Mouse (Mus musculus) heart, postnatal 0 days (tissue): ENCODE measurements around the gene Pank2. TPM values are rescaled to one million over a fixed set of nuclear protein-coding genes. Genes with fewer than 3 reads are reported as not detected.
"Not testable (repeated sequence)": the region's sequence is repeated elsewhere in the genome, so short reads cannot be mapped to it uniquely, and the experiment has no call there.

Source experiments
- ATAC-seq: fragments of 200-750 bp; cut with Nextera tagmentation; 2 replicates; pipeline ENCODE4 v1.8.0; 2017; ENCODE audit warnings: low read depth, moderate number of reproducible peaks, moderate library complexity; ENCODE audit not compliant: insufficient read depth
- DNase-seq: peaks from one replicate; pipeline ENCODE4 v3.0.0-alpha.2; 2016; ENCODE audit warnings: low spot score
- H3K27ac ChIP-seq: fragments of 300-500 bp; sonication (generic); 2 replicates; pipeline ENCODE4 v1.5.1; 2014; ENCODE audit warnings: low read depth, mild to moderate bottlenecking
- H3K27me3 ChIP-seq: fragments of 300-500 bp; sonication (generic); 2 replicates; pipeline ENCODE4 v1.6.1; 2014; ENCODE audit warnings: low read length, mixed read lengths; ENCODE audit not compliant: control insufficient read depth, insufficient read depth
- H3K36me3 ChIP-seq: fragments of 300-500 bp; sonication (generic); replicated peaks from 2 replicates; pipeline ENCODE4 v1.6.1; 2014; ENCODE audit warnings: low read length, mixed read lengths; ENCODE audit not compliant: control insufficient read depth, insufficient read depth
- H3K4me1 ChIP-seq: fragments of 300-500 bp; sonication (generic); 2 replicates; pipeline ENCODE4 v1.6.1; 2014; ENCODE audit warnings: antibody characterized with exemption; ENCODE audit not compliant: control insufficient read depth, insufficient read depth
- H3K4me2 ChIP-seq: fragments of 300-500 bp; sonication (generic); 2 replicates; pipeline ENCODE4 v1.6.1; 2014; ENCODE audit warnings: low read depth, mild to moderate bottlenecking, low read length, moderate library complexity
- H3K4me3 ChIP-seq: fragments of 300-500 bp; sonication (generic); 2 replicates; pipeline ENCODE4 v1.5.1; 2014; ENCODE audit warnings: low read depth, low read length
- H3K9ac ChIP-seq: fragments of 300-500 bp; sonication (generic); replicated peaks from 2 replicates; pipeline ENCODE4 v1.6.1; 2014; ENCODE audit warnings: low read depth, low read length, mixed read lengths
- H3K9me3 ChIP-seq: fragments of 300-500 bp; sonication (generic); replicated peaks from 2 replicates; pipeline ENCODE4 v1.6.1; 2016; ENCODE audit warnings: low read length; ENCODE audit not compliant: control insufficient read depth
- CTCF ChIP-seq: IDR thresholded peaks from 2 replicates; pipeline ENCODE4 v1.5.1; 2016; ENCODE audit warnings: antibody characterized with exemption, control low read depth, low read depth
- EP300 ChIP-seq: IDR thresholded peaks from 2 replicates; pipeline ENCODE4 v1.6.1; 2016; ENCODE audit warnings: antibody characterized with exemption, low read depth
- WGBS: fragments of 180-500 bp; shearing (Covaris S2); extraction: QIAGEN DNeasy Blood & Tissue Kit; methylation state at CpG from one replicate; pipeline ENCODE4 v1.1.7; 2014; 5-methylcytosine and 5-hydroxymethylcytosine counted together
- polyA plus RNA-seq: library from polyadenylated mRNA; unstranded; fragments of >200 nt; fragmentation: Nextera tagmentation; extraction: Ambion mirVana; gene quantifications from 2 replicates; pipeline ENCODE4 v1.2.1, GENCODE M21; 2015
- total RNA-seq: library from RNA; depleted of rRNA; stranded (reverse); fragments of >200 nt; gene quantifications from 2 replicates; pipeline ENCODE4 v1.2.3, GENCODE M21; 2014; ENCODE audit warnings: low replicate concordance

The Pank2 gene
- total and polyA plus RNA-seq, 2 experiments from 2014 or later: 9.6 to 19.2 TPM

- whole genome bisulfite sequencing: 58% methylated on average over 6 of the region's 6 CpGs
- TF ChIP-seq CTCF (no peak), EP300 (no peak)
- no peak overlapping the region for H3K4me3 ChIP-seq
- H3K4me1 ChIP-seq: no peaks in the 10 kb centered on the region
- H3K4me2 ChIP-seq: no peak overlapping the region
- H3K9me3 ChIP-seq: 0 out of 2 replicates have a peak, but pooled peaks cover 2% of the 10 kb centered on the region
- no peaks in the 10 kb centered on the region for H3K36me3 ChIP-seq
- DNase-seq (no peak), ATAC-seq (no peak)
- no peak overlapping the region for H3K9ac ChIP-seq
- no peak overlapping the region for H3K27ac ChIP-seq
- no peaks in the 10 kb centered on the region for H3K27me3 ChIP-seq
Measured at GRCm38 (mm10) chr2:131309296-131309695, 47.0 kb downstream of the Pank2 start.

- Histone ChIP-seq H3K27me3 (no peaks in the 10 kb centered on the region), H3K36me3 (no peaks in the 10 kb centered on the region), H3K9me3 (0 out of 2 replicates have a peak, but pooled peaks cover 3% of the 10 kb centered on the region), H3K9ac (no peak overlapping the region), H3K4me3 (no peak overlapping the region), H3K4me2 (no peak overlapping the region), H3K27ac (no peak overlapping the region), H3K4me1 (no peaks in the 10 kb centered on the region)
- WGBS: 76% methylated on average over 2 of the region's 2 CpGs
- TF ChIP-seq CTCF: no peak
- no peak for TF ChIP-seq EP300
- no peak for ATAC-seq
- DNase-seq: no peak
Measured at GRCm38 (mm10) chr2:131316167-131316566, 53.9 kb downstream of the Pank2 start.

GRCm38 (mm10) chr2:131319401-131319800 lies 57.1 kb downstream of the Pank2 start:
- DNase-seq (no peak), ATAC-seq (no peak)
- TF ChIP-seq CTCF (no peak), EP300 (no peak)
- Histone ChIP-seq H3K27ac (no peak overlapping the region), H3K9ac (no peak overlapping the region), H3K4me2 (no peak overlapping the region), H3K27me3 (no peaks in the 10 kb centered on the region), H3K4me1 (peaks cover 3% of the 10 kb centered on the region; the same call in 1 of the 2 replicates), H3K4me3 (no peak overlapping the region), H3K9me3 (0 out of 2 replicates have a peak, but pooled peaks cover 3% of the 10 kb centered on the region), H3K36me3 (no peaks in the 10 kb centered on the region)
- WGBS: 89% methylated on average over 6 of the region's 6 CpGs

GRCm38 (mm10) chr2:131321192-131321591 lies 58.9 kb downstream of the Pank2 start:
- peak; percentile 49 for DNase-seq
- ATAC-seq, H3K4me3 ChIP-seq, H3K9ac ChIP-seq, H3K27me3 ChIP-seq, H3K36me3 ChIP-seq, H3K27ac ChIP-seq, H3K9me3 ChIP-seq, H3K4me1 ChIP-seq: not testable (repeated sequence)
- 18% methylated on average over 3 of the region's 3 CpGs for WGBS
- H3K4me2 ChIP-seq: peak overlapping the region; percentile 5; the same call in 1 of the 2 replicates

GRCm38 (mm10) chr2:131323675-131324074 lies 61.4 kb downstream of the Pank2 start:
- no peak for DNase-seq
- 25% methylated on average over 1 of the region's 1 CpGs for WGBS
- TF ChIP-seq CTCF (no peak), EP300 (no peak)
- Histone ChIP-seq H3K27ac (no peak overlapping the region), H3K4me2 (no peak overlapping the region), H3K4me1 (peaks cover 6% of the 10 kb centered on the region; the same call in 1 of the 2 replicates), H3K27me3 (no peaks in the 10 kb centered on the region), H3K4me3 (no peak overlapping the region), H3K9ac (no peak overlapping the region), H3K36me3 (no peaks in the 10 kb centered on the region), H3K9me3 (0 out of 2 replicates have a peak, but pooled peaks cover 3% of the 10 kb centered on the region)
- ATAC-seq: no peak

GRCm38 (mm10) chr2:131326044-131326443 lies 63.7 kb downstream of the Pank2 start:
- 57% methylated on average over 3 of the region's 3 CpGs for WGBS
- ATAC-seq (no peak), DNase-seq (no peak)
- Histone ChIP-seq H3K4me1 (peaks cover 6% of the 10 kb centered on the region; the same call in 1 of the 2 replicates), H3K9me3 (no peaks in the 10 kb centered on the region), H3K4me3 (no peak overlapping the region), H3K27ac (no peak overlapping the region), H3K9ac (no peak overlapping the region), H3K36me3 (no peaks in the 10 kb centered on the region), H3K27me3 (no peaks in the 10 kb centered on the region), H3K4me2 (no peak overlapping the region)
- no peak for TF ChIP-seq EP300
